Mouse (Mus musculus) heart, postnatal 25 days (tissue): Measurements from ENCODE around the gene Nsmce1. TPM values are rescaled to one million over a fixed set of nuclear protein-coding genes. Genes with fewer than 3 reads are reported as not detected.
A peak's percentile ranks its signal among the peaks of the same experiment; 100 is the strongest.

Experiments
- DNase-seq: peaks from one replicate; pipeline ENCODE4 v3.0.0; 2022; ENCODE audit warnings: low spot score
- intact Hi-C: fragments of 180-260 bp; cut with DNase I; formaldehyde crosslinking; loops from one replicate; pipeline ENCODE4 v1.15.1; 2025
- total RNA-seq, 2 experiments: library from RNA; stranded (reverse); gene quantifications; 2 replicates each; pipeline ENCODE4 v1.2.3; 2021

Nsmce1 gene
- total RNA-seq, 2 experiments from 2014 or later, result 26.7 to 30.5 TPM

DNA sequence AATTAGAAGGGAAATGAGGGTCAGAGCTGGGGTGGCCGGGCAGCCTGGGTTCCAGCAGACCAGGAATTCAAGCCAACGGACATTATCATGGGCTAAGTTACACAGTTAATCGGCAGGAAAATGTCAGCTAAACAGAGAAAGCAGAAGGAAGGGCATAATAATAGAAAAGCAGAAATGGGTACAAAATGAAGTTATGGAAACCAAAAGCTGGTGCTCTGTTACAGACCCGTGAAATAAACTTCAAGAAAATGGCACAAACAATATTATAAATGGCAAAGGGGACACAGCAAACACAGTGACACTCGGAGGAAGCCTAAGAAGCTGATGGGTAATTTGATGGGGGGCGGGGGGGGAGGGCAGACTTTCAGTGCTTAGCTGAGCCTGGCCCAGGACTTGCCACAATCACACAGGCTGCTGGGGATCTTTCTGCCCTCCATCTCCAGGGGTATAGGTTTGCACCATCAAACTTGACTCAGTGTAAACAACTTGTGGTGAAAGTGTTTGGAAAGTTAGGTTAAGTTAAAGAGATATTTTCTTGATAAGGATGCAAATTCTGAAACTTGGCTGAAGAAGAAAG lies 4.6 kb upstream of the Nsmce1 start:
- no peak for DNase-seq
- intact Hi-C loops, result no loop called here

DNA sequence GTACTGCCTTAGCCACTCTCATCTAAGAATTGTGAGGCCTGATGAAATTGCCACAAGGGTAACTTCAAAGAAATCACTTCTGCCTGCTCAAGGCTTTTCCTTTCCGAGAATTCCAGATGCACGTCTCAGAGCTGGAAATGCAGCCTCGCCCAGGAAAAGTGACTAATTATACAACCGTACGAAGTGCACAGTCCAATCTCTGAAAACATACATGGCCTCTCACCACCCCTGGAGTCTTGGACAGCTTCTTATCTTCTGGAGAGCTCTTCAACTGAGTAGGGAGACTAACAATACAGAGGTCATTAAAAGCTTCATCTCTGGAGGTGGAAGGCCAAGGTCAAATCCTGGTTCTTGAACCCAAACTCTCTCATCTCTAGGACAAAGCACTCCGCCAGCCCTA lies 1.2 kb upstream of the Nsmce1 start:
- intact Hi-C loops, result loop anchor here (2.0 to 5.0 kb wide), 2 partner anchors 60 to 90 kb away; partner anchors contain the start of gene Il4ra
- no peak for DNase-seq

DNA sequence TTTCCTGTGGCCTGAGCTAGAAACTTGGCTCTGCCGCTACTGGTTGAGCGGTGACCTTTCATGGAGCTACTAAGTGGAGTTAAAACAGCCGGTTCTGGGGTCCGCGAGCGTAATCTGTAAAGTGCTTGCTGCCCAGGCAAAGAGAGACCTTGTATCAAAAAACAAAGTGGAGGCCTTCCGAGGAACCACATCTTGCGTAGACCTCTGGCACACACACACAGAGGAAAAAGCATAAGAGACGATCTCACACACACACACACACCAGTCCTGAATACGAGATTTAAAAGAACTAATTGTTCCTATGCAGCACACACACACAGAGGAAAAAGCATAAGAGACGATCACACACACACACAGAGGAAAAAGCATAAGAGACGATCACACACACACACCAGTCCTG lies 364 bp upstream of the Nsmce1 start:
- intact Hi-C loops, result loop anchor here (2.0 to 5.0 kb wide), 3 partner anchors 19 to 91 kb away; partner anchors contain the start of gene Il4ra

DNA sequence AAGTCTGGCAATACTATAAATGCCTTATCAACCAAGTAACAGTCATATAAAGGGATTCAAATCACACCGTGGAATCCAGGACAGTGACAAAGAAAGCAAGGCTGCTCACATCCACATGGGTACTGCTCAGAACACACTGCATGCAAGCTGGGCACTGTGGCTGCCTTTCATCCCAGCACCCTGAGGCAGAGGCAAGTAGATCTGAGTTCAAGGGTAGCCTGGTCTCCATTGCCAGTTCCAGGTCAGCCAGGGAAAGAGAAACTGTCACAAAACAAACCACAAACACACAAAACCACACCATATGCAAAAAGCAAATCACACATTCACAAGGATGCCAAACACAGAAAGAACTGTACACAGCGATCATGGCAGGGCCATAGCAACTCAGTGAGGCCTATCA lies 1.8 kb downstream of the Nsmce1 start:
- DNase-seq, result no peak
- intact Hi-C loops, result loop anchor here (2.0 to 5.0 kb wide), 2 partner anchors 17 to 93 kb away; no protein-coding TSS in a partner anchor

More for the DNA sequence above, 364 bp upstream of the Nsmce1 start:
- no peak for DNase-seq

DNA sequence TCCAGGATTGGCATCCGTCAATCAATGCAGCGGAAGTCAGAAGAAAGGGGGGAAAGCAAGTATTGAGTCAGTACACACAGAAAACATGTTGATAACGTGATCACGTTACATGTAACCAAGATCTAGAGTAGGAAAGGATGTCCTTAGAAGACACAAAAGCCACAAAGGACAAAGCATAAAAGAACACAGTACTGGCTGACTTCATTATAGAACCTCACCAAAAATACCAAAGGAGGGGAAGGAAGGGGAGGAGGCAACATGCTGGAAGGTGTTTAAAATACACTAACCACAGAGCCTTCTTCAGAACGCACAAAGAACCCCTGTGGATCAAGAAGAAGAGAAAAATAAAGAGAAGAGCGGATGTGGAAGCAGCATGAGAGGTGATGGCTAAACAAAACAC lies 2.7 kb downstream of the Nsmce1 start:
- intact Hi-C loops, result no loop called here
- DNase-seq, result no peak

DNA sequence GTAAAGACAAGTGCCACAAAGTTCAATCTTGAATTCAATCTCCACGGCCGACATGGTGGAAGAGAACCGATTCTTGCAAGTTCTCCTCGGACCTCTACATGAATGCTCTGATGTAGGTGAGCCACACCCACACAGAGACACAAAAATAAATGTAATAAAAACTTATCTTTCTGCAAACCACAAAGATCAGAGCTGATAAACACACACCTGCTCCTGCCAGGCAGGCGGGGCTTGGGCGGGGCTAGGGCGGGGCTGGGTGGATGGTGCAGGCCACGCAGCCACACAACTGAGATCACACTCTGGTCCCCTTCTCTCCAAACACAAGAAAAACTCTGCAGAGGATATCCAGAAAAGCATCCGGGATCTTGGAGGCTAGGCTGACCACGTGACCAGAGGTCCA lies 4.3 kb downstream of the Nsmce1 start:
- DNase-seq, result no peak
- intact Hi-C loops, result no loop called here

DNA sequence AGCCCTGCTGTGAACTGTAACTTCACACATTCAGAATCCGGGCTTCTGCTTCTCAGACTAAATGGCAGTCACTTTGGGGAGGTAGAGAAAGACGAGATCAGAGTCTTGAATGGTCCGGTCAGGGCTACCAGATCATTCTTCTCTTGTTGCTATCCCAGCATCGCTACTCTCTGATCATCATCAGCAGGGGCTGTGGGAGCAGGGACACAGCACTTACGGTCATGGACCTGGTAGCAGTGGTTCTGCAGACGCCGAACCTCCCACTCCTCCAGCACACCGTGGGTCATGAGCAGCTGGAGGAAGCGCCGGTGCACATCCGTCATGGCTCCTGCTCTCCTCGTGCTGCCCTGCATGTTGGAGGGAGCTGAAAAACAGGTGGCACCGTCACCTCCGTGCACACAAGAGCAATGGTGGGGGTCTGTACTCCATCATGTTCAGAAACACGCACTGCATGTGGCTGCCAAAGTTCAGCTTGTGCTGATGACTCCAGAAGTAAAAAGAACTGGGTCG lies 5.2 kb downstream of the Nsmce1 start:
- intact Hi-C loops, result no loop called here

DNA sequence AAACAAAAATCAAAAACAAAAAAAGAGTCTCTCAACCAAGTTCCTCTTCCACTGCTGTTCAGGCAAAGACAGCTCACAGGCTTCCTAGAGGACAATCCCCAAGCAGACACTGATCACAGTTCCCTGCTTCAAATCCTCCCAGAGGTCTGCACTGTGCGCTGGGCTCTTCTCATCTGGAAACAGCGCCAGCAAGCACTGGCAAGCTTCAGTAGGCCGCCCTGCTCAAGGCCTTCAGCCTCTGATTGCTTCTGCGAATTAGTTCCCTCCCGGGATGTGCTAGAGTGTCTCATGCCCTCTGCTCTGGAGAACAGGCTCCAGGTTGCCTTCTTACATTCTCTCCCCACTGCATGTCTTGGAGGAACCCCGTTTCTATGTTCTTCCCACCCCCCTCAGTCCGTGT lies 6.6 kb downstream of the Nsmce1 start:
- intact Hi-C loops, result no loop called here
- DNase-seq, result no peak

More for the DNA sequence above, 5.2 kb downstream of the Nsmce1 start:
- no peak for DNase-seq

DNA sequence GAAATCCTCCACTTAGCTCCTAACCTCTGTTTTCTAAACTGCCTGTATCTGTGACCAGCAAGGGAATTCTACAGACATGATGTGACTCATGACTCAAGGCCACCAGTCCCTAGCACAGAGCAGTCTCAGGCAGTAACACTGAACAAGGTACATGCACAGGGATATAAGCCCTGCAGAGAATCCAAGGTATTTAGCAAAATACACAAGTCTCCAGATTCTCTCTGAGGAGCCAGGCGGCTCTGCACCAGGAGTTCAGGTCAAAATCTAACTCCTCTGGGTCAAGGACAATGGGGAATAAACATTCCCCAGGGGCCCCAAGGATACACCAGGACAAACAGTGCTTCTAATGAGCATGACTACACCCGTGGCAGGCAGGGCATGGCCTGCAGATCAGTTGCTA lies 8.5 kb downstream of the Nsmce1 start:
- DNase-seq, result no peak
- intact Hi-C loops, result no loop called here

DNA sequence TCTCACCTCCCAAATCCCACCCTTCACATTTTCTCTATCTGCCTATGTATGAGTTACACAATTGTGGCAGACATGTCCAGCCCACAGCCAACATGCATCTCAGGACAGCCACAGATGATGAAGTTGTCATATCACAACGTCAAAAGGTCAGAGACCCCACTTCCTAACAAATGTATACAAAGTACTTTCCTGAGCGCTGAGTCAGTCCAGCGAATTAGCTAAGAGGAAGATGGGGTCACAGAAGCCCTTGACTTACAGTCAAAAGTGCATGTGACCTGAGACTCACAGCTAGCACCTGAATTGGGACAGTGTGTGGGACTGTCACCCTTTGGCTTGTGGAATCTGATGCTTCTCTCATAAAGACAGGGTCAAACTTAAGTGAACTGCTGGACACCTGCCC lies 9.1 kb downstream of the Nsmce1 start:
- no peak for DNase-seq
- intact Hi-C loops, result no loop called here

DNA sequence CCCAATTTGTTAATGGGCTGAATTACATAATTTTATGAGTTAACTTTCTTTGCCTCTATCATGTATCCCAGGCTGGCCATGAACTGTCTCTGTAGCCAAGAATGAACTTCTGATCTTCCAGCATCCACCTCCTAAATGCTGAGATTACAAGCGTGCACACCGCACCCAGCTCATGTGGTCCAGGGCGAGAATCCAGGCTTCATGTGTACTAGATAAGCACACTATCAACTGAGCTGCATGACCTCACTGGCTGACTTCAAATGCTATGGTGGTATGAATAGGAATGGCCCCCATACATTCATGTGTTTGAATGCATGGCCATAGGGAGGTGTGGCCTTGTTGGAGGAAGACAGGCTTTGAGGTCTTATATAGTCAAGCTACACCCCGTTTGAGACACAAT lies 10.9 kb downstream of the Nsmce1 start:
- intact Hi-C loops, result no loop called here
- no peak for DNase-seq

DNA sequence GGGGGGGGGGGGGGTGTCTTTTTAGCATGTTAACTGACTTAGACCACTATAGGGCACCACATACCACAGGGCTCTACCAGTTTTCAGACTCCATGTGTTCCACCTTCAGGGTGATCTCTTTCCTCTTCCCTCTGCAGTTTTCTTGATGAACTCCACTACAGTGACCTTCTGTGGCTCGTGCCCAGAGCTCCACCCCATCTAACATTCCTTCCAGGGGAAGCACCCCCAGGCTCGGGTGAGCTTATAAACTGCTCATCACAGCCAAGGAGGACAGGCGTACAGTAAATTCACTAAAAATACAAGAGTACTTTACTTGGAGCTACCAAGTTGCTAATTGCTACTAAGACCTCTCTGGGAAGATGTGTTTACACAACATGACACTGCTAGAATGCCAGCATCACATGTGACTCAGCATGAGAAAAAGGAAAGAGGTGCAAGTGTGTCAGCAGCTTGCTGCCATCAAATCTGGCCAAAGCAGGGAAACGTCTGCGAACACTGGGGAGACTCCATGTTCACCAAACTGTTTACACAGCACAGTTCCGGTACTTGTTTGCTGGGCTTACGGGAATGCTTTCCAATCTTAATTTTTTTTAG lies 12.9 kb downstream of the Nsmce1 start:
- intact Hi-C loops, result no loop called here
- no peak for DNase-seq

DNA sequence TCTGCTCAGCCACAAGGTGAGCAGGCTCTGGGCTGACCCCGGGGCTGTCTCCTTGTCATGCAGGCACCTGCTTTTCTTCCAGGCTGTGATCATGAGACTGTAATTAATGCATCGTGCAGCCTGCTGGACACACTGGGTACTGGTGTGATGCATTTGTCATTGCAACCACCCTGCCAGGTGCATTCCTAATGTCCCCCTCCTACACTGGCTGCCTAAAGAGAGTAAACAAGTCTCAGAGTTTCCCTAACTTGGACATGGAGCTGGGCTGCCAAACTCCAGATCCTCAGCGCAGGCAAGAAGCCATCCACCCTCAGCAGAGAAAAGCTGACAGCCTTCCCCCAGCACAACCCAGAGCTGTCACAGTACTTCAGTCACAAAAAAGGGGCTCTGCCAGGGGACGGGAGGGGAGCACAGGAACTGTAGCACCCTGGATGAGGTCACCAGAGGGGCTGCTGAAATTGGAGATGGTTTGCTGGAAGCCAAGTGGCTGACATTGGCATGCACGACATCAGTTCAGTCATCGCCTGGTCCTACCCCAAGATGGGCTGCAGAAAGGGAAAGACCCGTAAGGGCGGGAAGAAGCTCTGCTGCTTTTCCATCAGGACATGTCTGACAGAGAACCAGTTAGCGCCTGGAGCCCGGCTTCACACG lies 15.7 kb downstream of the Nsmce1 start:
- DNase-seq, result peak; percentile 41
- intact Hi-C loops, result no loop called here

DNA sequence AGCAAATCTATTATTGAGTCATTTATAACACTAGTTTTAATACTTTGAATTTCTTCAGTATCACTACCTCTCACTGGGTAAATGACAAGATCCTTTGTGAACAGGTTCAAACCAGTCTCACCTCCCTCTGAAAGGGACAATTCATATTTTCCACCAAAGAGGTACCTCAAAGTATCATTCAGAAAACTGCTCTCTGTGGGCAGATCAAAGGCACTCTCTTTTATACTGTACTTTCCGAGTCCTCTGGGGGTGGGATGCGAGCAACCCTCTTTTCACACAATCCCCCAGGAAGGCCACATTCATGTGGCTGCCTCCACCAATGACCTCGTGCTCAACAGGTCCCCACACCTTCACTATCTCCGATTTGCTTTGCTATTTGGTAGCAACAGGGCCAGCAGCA lies 16.9 kb downstream of the Nsmce1 start:
- intact Hi-C loops, result no loop called here
- no peak for DNase-seq

DNA sequence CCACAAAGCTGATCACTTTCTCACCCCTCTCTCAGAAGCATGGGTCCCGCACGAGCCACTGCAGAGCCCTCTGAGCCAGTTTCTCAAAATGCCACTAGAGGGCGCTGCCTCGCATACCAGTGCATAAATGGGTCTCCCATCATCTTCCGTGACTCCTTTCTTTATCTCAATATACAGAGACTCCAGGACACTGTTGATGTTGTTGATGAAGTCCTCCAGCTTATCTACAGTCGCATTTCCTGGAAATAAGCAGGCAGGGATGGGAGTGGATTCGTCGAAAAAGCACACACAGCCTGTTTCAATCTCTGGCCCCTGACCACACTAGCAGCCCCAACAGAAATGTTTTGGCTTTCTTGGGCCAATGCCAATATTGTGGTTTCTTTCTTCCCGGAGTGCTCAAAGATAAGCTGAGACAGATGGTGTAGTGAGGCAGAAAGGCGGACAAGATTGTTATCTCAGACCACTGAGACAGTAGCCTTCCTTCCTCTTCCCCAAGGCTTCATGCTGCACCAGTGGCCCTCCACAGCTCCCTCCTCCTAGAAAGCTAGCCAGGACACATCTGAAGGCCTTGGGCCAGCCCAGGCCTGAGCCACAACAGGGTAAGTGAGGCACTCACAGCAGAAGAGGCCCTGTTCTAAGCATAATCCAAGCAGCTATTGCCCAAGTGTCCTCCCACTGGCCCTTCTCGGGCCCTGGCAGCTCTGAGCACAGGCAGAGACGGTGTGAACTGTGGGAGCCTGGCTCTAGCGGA lies 19.2 kb downstream of the Nsmce1 start:
- DNase-seq, result peak; percentile 35
- intact Hi-C loops, result loop anchor here (1.0 to 2.0 kb wide), 4 partner anchors 19 to 167 kb away; partner anchors contain the start of gene Nsmce1

DNA sequence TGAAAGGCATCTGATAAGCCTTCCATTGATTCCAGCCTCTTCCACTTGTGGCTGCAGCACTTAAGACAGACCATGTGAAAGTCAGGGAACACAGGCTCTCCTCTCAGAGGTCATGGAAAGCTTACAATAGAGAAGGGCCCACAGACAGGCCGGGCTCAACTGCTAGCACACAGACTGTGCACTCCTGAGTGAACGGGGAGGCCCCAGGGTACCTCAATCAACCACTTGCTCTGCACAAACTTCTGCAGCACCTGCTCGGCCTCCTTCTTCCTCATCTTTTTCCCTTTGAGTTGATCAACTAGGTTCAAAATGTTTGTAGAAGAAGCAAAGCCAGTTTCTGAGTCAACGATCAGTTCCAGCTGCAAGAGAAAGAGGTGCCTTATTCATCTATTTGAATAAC lies 20.5 kb downstream of the Nsmce1 start:
- no peak for DNase-seq
- intact Hi-C loops, result loop anchor here (2.0 kb wide), 1 partner anchor 168 kb away; no protein-coding TSS in a partner anchor

DNA sequence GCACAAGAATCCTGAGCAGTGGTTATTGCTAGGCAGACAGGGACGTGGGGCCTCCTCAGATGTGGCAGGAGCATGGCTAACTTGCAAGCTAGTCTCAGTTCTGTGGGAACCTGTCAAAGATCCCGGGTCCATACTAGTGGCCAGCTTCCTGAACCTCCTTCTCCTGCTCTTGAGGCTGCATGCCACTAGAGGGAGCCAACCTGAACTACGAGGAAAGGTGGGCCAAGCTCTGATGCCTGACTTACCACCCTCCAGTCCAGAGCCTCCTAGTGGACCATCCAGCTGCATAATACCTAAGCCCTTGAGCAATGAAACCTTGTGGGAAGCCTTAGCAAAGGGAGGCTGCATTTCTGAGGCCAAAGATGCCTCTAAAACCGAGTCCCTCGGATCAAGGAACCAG lies 21.5 kb downstream of the Nsmce1 start:
- intact Hi-C loops, result loop anchor here (2.0 kb wide), 1 partner anchor 169 kb away; no protein-coding TSS in a partner anchor

DNA sequence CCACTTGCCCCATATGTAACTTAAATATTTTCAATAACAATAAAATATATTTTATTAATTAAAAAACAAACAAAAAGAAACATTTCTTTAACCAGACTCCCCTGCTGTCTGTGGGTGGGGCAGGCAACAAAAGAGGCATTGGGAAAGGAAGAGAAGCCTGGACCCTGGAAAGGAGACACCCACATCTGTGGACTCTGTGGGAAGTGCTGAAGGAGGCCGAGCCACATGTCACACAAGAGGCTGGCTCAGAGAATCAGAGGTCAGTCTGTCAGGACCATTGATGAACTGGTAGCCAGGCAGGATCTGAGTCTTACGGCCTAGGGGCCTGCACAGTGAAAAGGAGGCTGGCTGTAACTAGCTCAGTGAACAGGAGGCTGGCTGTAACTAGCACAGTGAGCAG lies 29.2 kb downstream of the Nsmce1 start:
- no peak for DNase-seq
- intact Hi-C loops, result no loop called here

More for the DNA sequence above, 21.5 kb downstream of the Nsmce1 start:
- DNase-seq, result peak; percentile 34

DNA sequence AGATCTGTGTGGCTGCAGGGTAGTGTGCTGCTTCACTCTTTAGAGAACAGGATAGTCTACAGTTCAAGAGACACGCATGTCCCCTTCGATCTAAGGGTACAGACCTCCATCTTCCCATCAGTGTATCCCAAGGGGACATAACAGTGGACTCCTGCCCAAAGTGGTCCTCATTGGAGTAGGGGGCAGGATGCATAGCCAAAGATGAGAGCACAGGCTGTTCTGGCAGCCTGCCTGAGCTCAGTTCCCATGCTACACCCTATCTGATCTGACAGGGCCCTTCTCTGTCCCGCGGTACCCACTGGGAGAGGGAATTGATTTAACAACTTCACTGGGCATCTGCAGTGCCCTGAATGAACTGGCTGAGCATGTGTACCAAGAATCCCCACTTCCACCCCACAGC lies 37.7 kb downstream of the Nsmce1 start:
- intact Hi-C loops, result no loop called here
- no peak for DNase-seq

DNA sequence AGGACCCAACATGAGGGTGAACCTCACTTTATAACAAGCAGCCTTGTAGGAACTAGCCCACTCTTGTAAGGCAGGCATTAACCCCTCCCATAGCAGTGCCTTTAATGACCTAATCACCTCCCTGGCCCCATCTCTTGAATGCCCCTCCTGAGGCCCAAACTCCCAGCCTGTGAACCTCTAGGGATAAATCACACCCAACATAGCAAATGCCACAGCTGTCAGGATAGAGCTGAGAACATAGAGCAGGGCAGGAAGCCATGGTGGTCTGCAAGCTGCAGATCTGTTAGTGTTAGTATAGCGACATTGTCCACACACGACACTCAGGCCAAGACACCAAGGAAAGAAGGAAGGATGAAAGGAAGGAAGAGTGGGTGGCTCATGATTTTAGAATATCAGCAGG lies 40.3 kb downstream of the Nsmce1 start:
- DNase-seq, result no peak
- intact Hi-C loops, result no loop called here
